Mouse (Mus musculus) R1 (cell line): ENCODE measurements around the gene Gps1.
"Not testable (repeated sequence)": the region's sequence is repeated elsewhere in the genome, so short reads cannot be mapped to it uniquely, and the experiment has no call there.

Source experiments
- DNase-seq: peaks from one replicate; pipeline ENCODE4 v3.0.0-alpha.2; 2018; ENCODE audit warnings: low read depth, low spot score

Gene Gps1

DNA sequence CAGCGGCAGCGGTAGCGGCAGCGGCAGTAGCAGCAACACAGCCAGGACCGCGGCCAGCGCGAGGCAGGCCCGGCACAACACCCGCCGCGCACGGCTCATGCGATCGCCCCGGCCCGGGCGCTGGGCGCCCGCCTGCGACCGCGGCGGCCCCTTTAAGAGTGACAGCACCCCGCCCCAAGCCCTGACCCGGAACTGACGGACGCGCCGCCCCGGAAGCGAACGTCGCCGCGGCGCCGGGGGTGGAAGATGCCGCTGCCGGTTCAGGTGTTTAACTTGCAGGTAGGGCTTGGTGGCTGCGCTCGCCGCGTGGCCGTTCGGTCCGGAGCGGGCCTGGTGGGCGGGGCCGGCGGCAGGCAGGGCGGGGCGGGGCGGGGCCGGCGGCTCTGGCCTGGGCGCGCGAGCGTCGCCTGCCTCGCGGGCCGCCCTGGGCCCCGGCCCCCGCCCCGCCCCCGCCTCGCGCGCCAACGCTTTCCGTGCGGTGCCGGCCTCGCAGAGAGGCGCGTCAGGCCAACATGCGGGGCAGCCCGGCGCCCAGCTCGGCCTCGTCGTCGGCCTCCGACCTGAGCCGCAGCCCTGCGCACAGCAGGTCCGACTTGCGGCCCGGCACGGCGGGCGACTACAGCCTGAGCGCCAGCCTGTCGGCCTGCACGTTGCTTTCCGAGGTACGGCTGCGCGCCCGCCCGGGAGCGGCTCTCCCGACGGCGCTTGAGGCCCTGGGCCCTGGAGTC, at the start of gene Gps1, which contains the start of gene Rfng:
Gps1 (plus strand) TSS at position 209 of the 728 bp plus-strand sequence.
Rfng (minus strand) TSS at position 144 of the 728 bp plus-strand sequence.
- peak; percentile 84 for DNase-seq

- no peak for DNase-seq
Measured at GRCm38 (mm10) chr11:120736424-120736823, 47.6 kb upstream of the Gps1 start.

DNA sequence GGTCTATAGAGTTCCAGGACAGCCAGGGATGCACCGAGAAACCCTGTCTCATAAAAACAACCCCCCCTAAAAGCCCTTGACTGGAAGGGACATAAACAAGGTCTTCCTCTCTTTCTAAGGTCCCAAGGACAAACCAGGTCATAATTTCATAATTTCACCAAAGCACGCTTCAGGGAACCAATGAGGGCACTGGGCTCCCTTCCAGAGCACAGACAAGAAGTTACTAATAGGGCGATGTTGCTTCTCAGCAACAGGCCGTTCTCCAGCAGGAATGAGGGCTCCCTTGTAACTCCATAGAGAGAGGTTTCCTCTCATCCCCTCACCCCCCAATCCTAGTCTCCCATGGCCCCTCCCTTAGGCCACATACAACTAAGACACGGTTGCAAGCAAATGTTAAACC, 43.1 kb upstream of the Gps1 start:
- DNase-seq: no peak

DNA sequence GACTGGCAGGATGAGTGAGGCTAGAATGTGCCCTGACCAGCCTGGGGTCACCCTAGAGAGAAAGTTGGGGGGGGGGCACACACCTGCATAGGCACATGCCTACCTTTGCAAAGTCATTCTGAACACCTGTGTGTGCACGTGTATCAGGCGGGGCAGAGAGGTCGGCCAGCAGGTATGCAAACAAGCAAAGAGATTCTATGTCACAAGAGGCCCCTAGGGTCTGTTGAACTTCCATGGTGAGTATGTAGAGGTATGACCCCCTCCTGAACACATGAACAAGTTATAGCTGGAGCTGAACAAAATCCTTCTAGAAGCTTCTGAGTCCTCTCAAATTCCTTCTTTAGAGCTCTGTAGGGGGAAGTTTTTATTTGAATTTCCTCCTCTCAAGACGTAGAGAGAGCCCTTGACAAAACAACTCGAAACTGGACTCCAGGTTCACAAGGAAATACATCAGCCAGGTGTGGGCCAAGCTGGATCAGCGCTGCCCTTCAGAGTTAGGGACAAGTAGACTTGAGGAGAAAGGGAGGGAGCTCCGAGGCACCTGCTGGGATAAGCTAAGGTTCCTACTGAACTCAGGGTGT, 39.9 kb upstream of the Gps1 start:
- DNase-seq: no peak

DNA sequence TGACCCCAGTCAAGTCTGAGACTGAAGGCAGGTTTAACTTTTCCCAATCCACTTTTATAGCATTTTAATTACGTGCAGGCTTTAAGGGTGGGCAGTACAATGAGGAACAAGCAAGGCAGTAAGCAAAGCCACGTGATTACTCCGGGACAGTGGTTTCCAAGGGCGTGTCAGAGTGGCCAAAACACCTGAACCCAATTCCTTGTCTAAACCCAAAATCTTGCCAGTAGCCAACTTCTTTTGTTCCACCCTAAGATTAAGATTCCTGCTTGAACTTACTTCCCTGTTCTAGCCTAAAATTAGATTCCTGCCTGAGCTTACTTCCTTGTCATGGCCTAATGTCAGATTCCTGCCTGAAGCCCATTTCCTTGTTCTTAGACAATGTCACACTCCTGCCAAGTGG, 36.1 kb upstream of the Gps1 start:
- DNase-seq: no peak

GRCm38 (mm10) chr11:120749430-120749829, 34.6 kb upstream of the Gps1 start:
- DNase-seq: peak; percentile 80

- DNase-seq: no peak
Measured at GRCm38 (mm10) chr11:120751606-120752005, 32.5 kb upstream of the Gps1 start.

DNA sequence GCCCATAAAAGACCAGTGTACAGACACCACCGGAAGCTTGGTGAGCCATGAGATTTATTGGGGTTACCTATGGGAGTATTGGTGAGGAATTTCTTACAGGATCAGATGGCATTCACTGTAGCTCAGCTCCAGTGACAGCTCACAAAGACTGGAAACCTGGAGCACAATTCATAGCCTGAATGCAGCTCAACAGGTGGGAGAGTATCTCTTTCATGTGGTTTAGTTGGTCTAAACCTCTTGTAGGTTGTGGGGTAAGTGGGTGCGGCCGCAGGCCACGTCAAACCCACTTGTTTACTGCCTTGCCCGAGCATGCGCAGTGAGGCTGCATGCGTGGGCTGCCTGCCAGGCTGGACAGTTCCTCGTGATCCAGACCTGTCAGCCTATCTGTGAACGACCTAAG, 23.8 kb upstream of the Gps1 start:
- peak; percentile 61 for DNase-seq

DNA sequence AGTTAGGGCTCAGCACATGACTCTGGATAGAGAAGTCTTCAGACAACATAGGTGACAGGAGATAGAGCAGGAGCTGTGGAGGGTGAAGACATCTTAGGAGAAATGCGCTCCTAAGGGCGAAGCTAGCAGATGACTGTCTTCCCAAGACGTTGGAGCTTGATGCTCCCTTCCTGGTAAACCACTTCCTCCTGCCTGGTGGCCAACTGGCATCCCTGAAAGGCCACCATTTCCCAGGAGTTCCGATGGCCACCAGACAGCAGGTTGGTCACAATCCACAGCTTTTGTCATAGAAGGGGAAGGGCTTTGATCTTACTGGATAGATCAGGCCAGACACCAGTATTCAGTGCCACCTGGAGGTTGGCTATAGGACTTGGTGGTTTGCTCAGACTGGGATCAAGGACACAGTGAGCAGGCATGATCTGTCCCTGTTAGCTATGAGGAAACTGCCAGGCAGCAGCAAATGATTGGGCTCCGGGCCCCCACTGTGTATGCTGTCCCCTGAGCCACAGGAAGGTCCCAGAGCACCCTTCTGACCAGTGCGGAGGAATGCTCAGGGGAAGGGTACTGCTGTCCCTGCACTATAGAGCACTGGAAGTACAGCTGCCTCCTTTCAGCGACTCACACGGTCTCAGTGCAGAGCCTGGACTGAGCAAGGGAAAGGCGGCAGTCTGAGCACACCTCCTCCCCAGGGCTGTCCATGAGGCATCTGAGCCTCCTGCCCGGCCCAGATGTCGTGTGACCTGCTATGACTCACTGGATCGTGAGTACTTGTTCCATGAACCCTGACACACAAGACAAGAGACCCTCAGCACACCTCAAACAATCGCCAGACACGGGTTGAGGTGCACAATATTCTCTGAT, 22.0 kb upstream of the Gps1 start:
- DNase-seq: no peak

DNA sequence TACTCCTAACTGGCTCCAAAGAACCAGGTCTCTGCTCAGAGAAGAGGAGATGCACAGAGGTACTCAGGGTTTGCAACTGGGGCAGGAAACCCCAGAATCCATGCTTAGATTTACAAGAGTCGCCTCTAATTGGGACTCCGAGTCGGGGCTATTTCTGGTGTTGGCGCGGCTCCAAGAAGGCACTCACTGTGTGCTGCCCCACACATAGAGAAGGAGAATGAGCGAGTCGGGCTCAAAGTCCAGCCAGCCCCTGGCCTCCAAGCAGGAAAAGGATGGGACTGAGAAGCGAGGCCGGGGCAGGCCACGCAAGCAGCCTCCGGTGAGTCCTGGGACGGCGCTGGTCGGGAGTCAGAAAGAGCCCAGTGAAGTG, 21.4 kb upstream of the Gps1 start, which contains the start of gene Hmga1b:
Hmga1b (plus strand) TSS at position 123 of the 370 bp plus-strand sequence.
- DNase-seq: not testable (repeated sequence)

DNA sequence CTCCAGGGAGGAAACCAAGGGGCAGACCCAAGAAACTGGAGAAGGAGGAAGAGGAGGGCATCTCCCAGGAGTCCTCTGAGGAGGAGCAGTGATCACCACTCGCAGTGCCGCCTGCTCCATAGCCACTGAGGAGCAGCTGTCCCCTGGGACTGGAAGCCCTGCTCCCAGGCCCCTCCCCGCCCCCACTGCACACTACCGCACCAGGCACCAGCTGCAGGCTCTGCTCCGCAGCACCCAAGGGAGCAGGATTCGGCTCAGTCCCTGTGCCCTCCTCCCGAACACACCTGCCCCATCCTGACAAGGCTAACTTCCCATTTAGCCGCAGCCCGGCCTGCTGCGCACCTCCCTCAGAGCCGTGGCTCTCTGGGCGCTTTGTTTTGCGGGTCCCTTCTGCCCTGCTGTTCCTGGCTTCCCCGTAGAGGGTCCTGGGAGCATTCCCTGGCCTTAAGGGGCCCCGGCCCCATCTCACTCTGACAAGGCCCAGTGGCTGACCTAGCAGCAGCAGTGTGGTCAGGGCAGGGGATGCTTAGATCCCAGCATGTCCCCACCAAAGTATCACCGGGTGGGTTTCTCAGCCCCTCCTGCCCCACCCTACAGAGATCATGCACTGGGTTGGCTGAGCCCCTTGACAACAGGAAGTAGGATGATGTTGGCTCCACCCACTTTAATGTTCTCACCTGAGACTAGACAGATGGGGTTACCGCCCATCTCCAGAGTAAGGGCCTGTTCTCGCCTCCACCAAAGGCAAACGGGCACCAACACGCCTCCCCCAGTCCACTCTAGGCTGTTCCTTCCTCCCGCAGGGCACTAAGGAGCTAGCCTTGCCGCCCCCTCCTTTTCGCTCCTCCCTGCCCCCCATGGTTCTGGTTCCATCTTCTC, 20.7 kb upstream of the Gps1 start:
- DNase-seq: not testable (repeated sequence)

- not testable (repeated sequence) for DNase-seq
Measured at GRCm38 (mm10) chr11:120767023-120767422, 17.0 kb upstream of the Gps1 start.

GRCm38 (mm10) chr11:120768206-120768605, 15.9 kb upstream of the Gps1 start:
- DNase-seq: no peak

DNA sequence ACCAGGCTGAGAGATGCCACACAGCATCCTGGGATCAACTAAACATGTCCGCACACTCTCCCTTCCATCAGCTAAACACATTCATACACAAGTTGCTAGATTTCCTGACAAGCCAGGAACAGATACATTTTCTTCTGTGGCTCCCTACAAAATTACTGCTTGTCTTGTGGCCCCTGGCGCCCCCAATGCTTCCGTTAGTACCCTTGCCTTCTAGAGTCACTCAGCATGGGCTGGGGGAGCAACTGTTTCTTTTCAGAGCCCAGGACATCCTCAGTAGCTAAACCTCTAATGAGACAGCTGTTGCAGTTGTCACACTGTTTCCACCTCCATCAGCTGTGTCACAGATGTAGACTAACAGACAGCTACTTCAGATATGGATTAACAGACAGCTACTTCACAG, 11.3 kb upstream of the Gps1 start:
- DNase-seq: no peak

DNA sequence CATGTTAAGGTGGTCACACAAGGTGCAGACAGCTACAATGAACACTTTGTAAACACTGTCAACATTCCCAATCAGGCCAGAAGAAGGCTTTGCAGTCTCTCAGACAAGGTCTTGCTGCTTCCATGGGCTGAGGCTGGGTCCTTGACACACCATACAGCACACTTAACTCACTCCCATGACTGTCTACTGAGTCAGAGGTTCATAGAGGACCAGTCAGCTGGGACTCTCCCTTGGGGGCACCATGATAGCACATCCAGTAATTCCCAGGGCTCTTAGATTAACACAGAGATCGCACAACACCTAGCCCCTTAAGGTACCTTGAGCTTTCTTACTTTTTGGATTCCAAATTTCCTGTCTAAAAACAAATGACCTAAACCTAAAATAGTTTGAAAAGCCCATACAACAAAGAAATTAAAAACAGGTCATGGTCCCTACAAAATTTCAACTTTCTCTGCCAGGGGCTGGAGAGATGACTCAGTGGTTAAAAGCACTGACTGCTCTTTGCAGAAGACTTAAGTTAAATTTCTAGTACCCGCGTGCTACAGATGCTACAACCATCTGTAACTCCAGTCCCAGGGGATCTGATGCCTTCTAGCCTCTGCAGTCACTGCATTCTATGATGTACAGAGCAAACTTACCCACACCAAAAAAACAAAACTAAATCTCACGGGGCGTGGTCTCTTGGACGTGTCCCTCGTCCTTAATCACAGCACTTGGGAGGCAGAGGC, 10.4 kb upstream of the Gps1 start:
- no peak for DNase-seq

DNA sequence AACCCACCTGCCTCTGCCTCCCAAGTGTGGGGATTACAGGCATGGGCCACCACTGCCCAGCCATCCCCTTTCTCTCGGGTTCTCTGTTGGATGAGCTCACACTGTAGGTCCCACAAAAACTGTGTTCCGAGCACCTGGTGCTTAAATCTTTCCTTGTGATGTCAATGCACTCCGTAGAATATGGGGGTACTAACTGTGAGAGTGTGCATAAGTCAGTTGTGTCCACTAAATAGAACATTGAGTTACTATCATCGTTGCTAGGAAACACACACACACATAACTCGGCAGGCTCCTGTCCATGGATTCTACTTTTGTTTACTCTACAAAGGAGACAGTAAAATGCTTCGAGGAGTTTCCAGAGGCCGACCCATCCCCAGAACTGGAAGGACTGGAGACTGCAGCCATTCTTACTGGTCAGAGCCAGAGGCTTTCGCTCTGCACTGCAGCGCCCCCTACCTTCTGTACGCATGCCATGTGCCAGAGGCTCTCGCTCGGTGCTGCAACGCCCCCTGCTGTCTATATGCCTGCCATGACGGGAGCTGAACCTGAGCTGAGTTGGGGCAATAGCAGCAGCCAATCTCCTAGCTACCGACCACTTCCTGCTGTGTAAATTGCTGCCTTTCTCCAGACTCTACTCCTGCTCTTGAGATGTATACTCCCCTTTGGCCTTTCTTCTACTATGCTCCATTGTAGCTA, 8.2 kb upstream of the Gps1 start:
- peak; percentile 92 for DNase-seq

DNA sequence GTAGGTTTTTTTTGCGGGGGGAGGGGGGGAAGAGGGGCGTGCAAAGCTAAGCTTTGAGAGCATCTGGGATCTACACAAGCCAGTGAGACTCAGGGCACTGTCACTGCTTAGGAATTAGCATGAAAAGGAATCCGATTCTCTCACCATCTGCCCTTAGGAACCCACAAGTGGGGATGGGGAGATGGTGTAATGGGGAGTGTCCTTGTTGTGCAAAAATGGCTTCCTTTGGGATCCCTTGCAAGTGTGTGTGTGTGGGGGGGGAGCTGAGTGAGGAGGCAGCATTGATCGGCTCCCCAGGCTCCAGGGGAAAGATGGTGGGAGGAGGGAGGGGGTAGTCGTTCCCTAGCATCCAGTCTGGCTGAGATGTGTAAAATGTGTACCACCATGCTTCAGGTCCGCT, 6.9 kb upstream of the Gps1 start:
- peak; percentile 55 for DNase-seq

DNA sequence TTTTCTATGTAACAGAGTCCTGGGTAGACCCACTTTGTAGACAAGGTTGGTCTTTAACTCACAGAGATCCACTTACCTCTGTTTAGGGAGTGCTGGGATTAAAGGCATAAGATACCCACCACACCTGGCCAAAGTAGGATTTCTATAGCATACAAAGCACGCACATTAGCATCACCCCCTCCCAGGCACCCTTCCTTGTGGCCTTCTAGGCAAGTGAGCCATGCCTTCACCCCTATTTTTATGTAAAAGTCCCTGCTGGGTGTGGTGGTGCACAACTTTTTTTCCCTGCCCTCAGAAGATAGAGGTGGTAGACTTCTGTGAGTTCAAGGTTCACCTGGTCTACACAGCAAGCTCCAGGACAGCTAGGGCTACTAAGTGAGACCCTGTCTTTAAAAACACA, 4.2 kb upstream of the Gps1 start:
- DNase-seq: peak; percentile 71

DNA sequence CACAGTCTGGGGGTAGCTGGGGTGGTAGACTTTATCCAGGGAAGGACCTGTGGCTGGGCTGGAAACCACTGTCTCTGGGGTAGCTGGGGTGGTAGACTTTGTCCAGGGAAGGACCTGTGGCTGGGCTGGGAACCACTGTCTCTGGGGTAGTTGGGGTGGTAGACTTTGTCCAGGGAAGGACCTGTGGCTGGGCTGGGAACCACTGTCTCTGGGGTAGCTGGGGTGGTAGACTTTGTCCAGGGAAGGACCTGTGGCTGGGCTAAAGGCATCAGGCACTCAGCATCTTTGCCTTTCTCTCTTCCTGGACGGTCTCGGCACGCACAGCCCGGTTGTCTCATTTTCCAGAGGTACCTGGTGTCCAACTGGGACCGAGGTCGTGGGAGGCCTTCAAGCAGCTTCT, 2.7 kb upstream of the Gps1 start:
- DNase-seq: not testable (repeated sequence)

DNA sequence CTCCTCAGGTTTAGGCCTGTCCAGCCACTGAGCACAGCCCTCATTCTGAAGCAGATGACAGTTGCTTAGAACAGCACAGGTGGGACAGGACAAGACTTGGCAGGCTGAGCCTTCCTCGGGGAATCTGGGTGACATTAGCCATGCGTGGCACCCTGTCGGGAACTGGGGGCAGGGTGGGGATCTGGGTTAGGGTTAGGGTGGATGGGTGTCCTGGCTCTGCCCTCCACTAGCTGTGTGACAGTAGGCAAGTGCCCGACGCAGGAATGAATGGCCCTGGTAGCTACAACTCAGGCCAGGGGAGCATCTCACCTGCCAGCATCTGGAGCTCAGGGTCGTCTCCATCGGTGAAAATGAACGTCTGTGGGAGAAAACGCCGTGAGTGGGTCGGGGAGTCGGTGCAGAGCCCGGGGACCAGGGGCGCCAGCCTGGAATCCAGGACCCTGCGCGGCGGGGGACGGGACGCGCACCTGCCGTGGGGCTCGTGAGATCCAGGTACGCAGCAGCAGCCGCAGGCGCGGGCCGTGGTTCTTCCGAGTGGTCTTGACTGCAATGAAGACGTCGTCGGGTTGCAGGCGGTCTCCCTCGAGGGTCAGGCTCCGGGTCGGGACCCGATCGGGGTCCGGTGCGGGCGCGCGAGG, 527 bp upstream of the Gps1 start:
- DNase-seq: peak; percentile 32
